Mouse (Mus musculus): ENCODE measurements around the gene Atf6.

DNA sequence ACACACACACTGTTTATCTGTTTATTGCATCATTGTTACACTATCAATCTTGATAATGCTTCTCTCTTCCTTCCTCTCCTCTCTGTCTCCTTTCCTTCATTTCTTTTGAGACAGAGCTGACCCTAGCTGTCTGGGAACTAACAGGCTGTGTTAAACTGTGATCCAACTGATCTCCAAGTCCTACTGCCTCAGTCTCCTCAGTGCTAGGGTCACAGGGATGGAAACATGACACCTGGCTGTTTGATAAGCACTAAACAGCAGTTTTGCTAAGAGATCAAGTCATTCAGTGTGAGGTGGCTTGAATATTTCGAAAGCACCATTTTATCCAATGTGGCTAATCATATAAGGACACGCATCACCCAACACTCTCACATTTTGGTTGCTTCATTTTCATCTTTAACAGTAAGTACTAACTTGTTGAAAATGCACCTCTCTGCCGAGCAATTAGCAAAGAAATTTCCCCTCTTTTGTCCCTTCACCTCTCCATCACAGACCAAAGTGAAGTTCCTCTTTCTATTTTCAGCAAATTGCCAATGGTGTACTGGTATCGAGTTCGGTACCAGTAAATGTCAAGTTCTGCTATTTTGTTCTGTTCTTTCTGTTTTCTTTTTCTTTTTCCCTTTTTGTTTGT lies 29.2 kb upstream of the Atf6 start:
- TF ChIP-seq EP300 (IDR thresholded peaks at IDR 0.05; ENCODE audit: low read depth) (no peak), CTCF (IDR thresholded peaks at IDR 0.05; ENCODE audit: low read depth) (no peak)
